Mouse (Mus musculus) midbrain, embryonic 11.5 days (tissue): Measurements from ENCODE around the gene Ptms. TPM values are rescaled to one million over a fixed set of nuclear protein-coding genes. Genes with fewer than 3 reads are reported as not detected.

Source experiments
- ATAC-seq: fragments of 200-750 bp; cut with Nextera tagmentation; 2 replicates; pipeline ENCODE4 v1.8.0; 2017; ENCODE audit warnings: moderate TSS enrichment, moderate library complexity; ENCODE audit not compliant: low FRiP score
- DNase-seq: peaks from one replicate; pipeline ENCODE4 v3.0.0; 2015; ENCODE audit warnings: low spot score; ENCODE audit errors: missing footprints
- H3K27ac ChIP-seq: fragments of 300-500 bp; sonication (generic); 2 replicates; pipeline ENCODE4 v1.5.1; 2014; ENCODE audit warnings: low read depth, low read length
- H3K27me3 ChIP-seq: fragments of 300-500 bp; sonication (generic); 2 replicates; pipeline ENCODE4 v1.6.1; 2014; ENCODE audit warnings: mild to moderate bottlenecking, low read length, moderate library complexity, mixed read lengths; ENCODE audit not compliant: control insufficient read depth, insufficient read depth
- H3K36me3 ChIP-seq: fragments of 300-500 bp; sonication (generic); 2 replicates; pipeline ENCODE4 v1.6.1; 2014; ENCODE audit warnings: mild to moderate bottlenecking, low read length, moderate library complexity, mixed read lengths; ENCODE audit not compliant: control insufficient read depth, insufficient read depth
- H3K4me1 ChIP-seq: fragments of 300-500 bp; sonication (generic); 2 replicates; pipeline ENCODE4 v1.6.1; 2014; ENCODE audit warnings: low read length; ENCODE audit not compliant: control insufficient read depth, insufficient read depth
- H3K4me2 ChIP-seq: fragments of 300-500 bp; sonication (generic); 2 replicates; pipeline ENCODE4 v1.6.1; 2014; ENCODE audit warnings: mild to moderate bottlenecking, moderate library complexity
- H3K4me3 ChIP-seq: fragments of 300-500 bp; sonication (generic); 2 replicates; pipeline ENCODE4 v1.5.1; 2014; ENCODE audit warnings: low read depth, low read length
- H3K9ac ChIP-seq: fragments of 300-500 bp; sonication (generic); 2 replicates; pipeline ENCODE4 v1.6.1; 2014; ENCODE audit warnings: low read length
- H3K9me3 ChIP-seq: fragments of 300-500 bp; sonication (generic); 2 replicates; pipeline ENCODE4 v1.6.1; 2016; ENCODE audit warnings: low read length; ENCODE audit not compliant: control insufficient read depth
- WGBS: fragments of 180-500 bp; shearing (Covaris S2); extraction: QIAGEN DNeasy Blood & Tissue Kit; methylation state at CpG from one replicate; pipeline ENCODE4 v1.1.7; 2014; 5-methylcytosine and 5-hydroxymethylcytosine counted together
- polyA plus RNA-seq: library from polyadenylated mRNA; unstranded; fragments of >200 nt; fragmentation: Nextera tagmentation; extraction: Ambion mirVana; gene quantifications from 2 replicates; pipeline ENCODE4 v1.2.1, GENCODE M21; 2014

Gene Ptms
- polyA plus RNA-seq, 1 experiment from 2014 or later: 288 TPM

GRCm38 (mm10) chr6:124920318-124921085, 599 bp upstream of the Ptms start:
- no peak for ATAC-seq
- peaks cover 30% of the 10 kb centered on the region for H3K4me1 ChIP-seq
- H3K4me3 ChIP-seq: no peak overlapping the region
- no peaks in the 10 kb centered on the region for H3K27me3 ChIP-seq
- peak overlapping the region; percentile 99 for H3K27ac ChIP-seq
- H3K4me2 ChIP-seq: peak overlapping the region; percentile 27; the same call in 1 of the 2 replicates
- DNase-seq: peak; percentile 90
- H3K36me3 ChIP-seq: no peaks in the 10 kb centered on the region
- WGBS: 26% methylated on average over 9 of the region's 9 CpGs
- no peaks in the 10 kb centered on the region for H3K9me3 ChIP-seq
- H3K9ac ChIP-seq: peak overlapping the region; percentile 13; the same call in 1 of the 2 replicates

DNA sequence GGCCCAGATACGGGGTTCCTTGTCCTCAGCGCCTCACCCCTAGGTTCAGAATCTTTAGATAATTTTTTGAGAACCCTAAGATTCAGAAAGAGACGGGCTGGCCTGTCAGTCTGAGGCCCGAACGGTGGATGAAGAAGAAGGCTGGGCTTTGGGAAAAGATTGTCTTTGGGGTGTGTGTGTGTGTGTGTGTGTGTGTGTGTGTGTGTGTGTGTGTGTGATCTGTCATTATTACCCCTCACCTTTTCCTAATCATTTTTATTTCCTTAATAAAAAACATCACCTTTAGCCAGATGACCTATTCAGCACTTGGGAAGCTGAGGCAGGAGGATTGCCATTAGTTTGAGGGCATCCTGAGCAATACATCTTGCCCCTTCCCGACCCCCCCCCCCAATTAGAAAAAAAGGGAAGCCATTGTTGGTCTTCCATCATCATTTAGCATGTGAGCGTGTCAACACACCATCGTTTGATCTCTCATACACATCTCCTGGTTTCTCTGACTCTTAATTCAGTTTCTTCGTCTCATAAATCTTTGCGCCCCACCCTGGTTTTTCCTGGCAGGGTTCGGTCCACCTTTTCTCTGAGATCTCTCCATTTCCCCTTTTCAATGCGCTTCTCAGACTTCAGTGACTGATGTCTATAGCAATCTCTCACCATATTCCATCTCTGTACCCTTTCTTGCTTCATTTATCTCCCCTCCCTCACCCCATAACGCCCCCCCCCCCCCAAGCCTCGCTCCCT, 844 bp downstream of the Ptms start:
- WGBS: 23% methylated on average over 13 of the region's 14 CpGs
- peak; percentile 89 for DNase-seq
- Histone ChIP-seq H3K4me2 (peak overlapping the region; percentile 97), H3K9me3 (no peaks in the 10 kb centered on the region), H3K36me3 (peaks cover 5% of the 10 kb centered on the region; the same call in 1 of the 2 replicates), H3K27ac (peak overlapping the region; percentile 99), H3K9ac (peak overlapping the region; percentile 97), H3K4me3 (peak overlapping the region; percentile 96; the same call in 1 of the 2 replicates), H3K27me3 (no peaks in the 10 kb centered on the region), H3K4me1 (peaks cover 44% of the 10 kb centered on the region)
- ATAC-seq: no peak

DNA sequence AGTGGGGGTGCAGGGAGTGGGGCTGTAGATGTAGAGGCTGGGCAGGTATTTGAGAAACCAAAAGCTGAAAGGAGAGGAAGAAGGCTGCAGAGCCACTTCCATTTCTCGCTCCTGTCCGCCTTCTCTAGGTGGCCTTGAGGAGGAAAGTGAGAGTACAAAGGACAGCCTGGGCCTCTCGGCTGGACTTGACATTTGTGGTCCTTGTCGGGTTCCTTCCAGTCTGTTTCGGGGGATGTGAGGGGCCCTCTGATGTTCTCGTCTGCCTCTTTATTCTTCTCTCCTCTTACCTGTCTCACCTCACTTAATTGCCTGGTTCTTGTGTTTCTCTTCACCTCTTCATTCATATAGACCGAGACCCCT, 1.6 kb downstream of the Ptms start:
- Histone ChIP-seq H3K27me3 (no peaks in the 10 kb centered on the region), H3K4me1 (peaks cover 47% of the 10 kb centered on the region), H3K27ac (peak overlapping the region; percentile 99), H3K9me3 (no peaks in the 10 kb centered on the region), H3K9ac (peak overlapping the region; percentile 97), H3K4me2 (peak overlapping the region; percentile 97), H3K4me3 (peak overlapping the region; percentile 96), H3K36me3 (peaks cover 5% of the 10 kb centered on the region; the same call in 1 of the 2 replicates)
- no peak for ATAC-seq
- peak; percentile 96 for DNase-seq
- WGBS: 5% methylated on average over 7 of the region's 7 CpGs

DNA sequence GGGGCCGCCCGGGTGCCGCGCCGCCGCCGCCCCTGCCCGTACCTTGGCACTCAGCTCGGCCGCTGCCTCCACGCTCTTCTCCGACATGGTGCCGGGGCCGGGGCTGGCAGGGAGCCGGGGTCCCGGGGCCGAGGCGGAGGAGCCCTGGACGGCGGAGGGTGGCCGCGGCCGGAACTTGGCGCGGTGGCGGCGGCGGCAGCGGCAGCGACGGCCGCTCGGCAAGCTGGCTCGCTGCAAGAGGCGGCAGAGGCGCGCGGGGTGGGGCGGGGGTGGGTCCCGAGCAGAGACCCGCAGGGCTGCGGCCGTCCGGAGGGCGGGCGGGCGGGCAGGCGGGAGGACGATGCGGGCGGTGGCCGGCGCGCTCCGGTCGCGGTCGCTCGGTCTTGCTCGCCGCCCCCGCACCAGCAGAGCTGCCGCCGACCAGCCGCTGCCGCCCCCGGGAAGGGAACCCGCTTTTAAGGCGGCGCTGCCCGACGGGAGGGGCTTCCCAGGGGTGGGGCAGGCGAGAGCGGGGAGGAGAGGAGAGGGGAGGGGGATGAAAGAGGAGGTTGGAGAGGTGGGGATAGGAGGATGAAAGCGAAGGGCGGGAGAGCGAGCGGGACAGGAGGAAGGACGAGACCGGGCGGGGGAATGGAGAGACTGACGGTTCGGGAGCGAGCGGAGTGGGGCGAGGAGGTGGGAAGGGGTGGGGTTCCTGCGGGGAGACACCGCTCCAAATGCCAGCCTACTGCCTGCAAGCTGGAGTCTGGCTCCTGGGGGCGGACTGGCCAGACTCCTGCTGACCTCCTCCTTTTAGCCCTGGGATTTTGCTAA, 2.2 kb downstream of the Ptms start:
- Histone ChIP-seq H3K27ac (peak overlapping the region; percentile 99), H3K36me3 (peaks cover 6% of the 10 kb centered on the region; the same call in 1 of the 2 replicates), H3K27me3 (no peaks in the 10 kb centered on the region), H3K9me3 (no peaks in the 10 kb centered on the region), H3K9ac (peak overlapping the region; percentile 97), H3K4me2 (peak overlapping the region; percentile 97), H3K4me1 (peaks cover 47% of the 10 kb centered on the region), H3K4me3 (peak overlapping the region; percentile 96)
- DNase-seq: peak; percentile 98
- peak; percentile 63 for ATAC-seq
- under 1% methylated on average over 55 of the region's 89 CpGs for WGBS

DNA sequence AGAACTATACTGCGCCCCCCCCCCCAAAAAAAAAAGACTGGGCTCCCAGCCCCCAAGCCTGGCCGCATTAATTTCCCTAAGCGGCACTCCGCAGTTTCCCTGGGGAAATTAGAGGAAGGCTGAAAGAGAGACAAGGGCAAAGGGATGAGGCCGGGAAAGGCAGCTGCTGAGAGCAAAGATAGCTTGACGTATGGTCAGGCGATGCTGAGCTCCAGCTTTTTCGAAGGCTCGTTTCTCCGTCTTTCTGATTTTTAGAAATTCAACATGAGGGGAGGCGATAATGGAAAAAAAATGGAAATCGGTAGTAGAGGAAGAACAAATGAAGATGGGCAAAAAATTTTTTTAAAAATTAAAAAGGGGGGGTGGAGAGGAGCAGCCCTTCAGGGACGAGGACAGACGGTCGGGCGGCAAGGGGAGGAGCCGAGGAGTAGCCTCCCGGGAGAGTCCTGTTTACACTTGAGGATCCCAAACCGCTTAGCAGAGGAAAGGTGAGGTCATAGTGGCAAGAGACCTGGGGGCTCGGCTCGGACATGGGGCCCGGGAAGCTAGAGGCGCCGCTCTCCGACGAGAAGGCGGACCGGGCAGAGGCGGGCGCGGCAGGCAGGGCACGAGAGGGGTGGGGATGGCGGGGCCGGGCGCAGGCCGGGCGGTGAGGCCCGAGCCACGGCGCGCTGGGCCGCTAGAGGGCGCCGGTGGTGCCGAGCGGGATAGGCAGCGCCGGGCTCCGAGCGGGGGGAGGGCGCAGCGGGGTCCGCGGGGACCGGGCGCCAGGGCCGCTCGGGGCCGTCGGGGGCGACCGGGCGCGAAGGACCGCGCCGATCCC, 3.0 kb downstream of the Ptms start:
- ATAC-seq (peak; percentile 49), DNase-seq (peak; percentile 100)
- H3K27me3 ChIP-seq: no peaks in the 10 kb centered on the region
- H3K4me2 ChIP-seq: peak overlapping the region; percentile 97
- peak overlapping the region; percentile 97 for H3K9ac ChIP-seq
- under 1% methylated on average over 60 of the region's 67 CpGs for WGBS
- H3K4me1 ChIP-seq: peaks cover 47% of the 10 kb centered on the region
- peak overlapping the region; percentile 99 for H3K27ac ChIP-seq
- H3K36me3 ChIP-seq: peaks cover 8% of the 10 kb centered on the region; the same call in 1 of the 2 replicates
- H3K9me3 ChIP-seq: no peaks in the 10 kb centered on the region
- peak overlapping the region; percentile 96 for H3K4me3 ChIP-seq

DNA sequence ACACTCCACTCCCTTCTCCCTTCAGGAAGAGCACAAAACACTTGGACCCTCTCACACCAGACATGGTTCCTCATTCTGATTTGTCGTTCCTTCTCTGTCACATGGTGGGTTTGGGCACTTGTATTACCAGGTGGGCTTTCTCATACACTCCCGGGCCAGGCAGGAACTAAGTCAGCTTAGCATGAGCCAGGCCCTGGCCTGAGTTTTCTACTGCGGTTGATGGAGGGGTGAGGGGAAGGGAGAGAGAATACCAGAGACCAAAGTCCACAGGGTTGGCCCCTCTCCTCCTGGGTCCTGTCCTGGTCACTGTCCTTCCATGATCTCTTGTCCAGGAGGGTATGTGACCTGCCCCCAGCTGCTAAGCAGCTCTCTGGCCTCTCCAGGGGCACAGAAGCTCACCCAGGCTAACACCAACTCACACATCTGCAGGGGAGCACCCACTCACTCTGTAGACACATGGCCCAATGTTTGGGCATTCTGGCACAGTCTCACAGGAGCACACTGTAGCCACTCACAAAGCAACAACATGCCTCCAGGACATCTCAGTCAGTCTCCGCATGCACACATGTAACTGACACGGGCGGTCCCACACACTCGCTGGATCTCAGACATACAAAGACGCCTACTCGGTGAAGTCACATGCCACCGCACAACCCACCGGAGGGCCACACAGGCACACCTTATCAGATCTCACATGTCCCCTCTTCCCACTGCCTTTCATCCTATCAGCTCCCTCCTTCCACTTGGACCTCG, 3.8 kb downstream of the Ptms start:
- Histone ChIP-seq H3K27me3 (no peaks in the 10 kb centered on the region), H3K4me1 (peaks cover 49% of the 10 kb centered on the region)

GRCm38 (mm10) chr6:124915160-124915941, 4.6 kb downstream of the Ptms start:
- DNase-seq (peak; percentile 93), ATAC-seq (no peak)
- peaks cover 45% of the 10 kb centered on the region for H3K4me1 ChIP-seq
- peaks cover 8% of the 10 kb centered on the region; the same call in 1 of the 2 replicates for H3K36me3 ChIP-seq
- peak overlapping the region; percentile 97 for H3K4me2 ChIP-seq
- H3K9ac ChIP-seq: peak overlapping the region; percentile 97
- 4% methylated on average over 22 of the region's 22 CpGs for WGBS
- peak overlapping the region; percentile 96 for H3K4me3 ChIP-seq
- H3K27ac ChIP-seq: peak overlapping the region; percentile 99
- H3K9me3 ChIP-seq: no peaks in the 10 kb centered on the region
- H3K27me3 ChIP-seq: peaks cover 5% of the 10 kb centered on the region; the same call in 1 of the 2 replicates

More for the DNA sequence above, 3.8 kb downstream of the Ptms start:
- Histone ChIP-seq H3K27ac (peak overlapping the region; percentile 99), H3K36me3 (peaks cover 8% of the 10 kb centered on the region; the same call in 1 of the 2 replicates), H3K9ac (peak overlapping the region; percentile 97), H3K4me3 (peak overlapping the region; percentile 96), H3K9me3 (no peaks in the 10 kb centered on the region), H3K4me2 (peak overlapping the region; percentile 97)
- DNase-seq (peak; percentile 92), ATAC-seq (no peak)
- 4% methylated on average over 12 of the region's 12 CpGs for WGBS
